Mouse (Mus musculus) kidney, adult 2 months (tissue): Measurements from ENCODE around the gene Nmnat3.

Experiments
- CTCF ChIP-seq: fragments of 200-500 bp; conservative IDR thresholded peaks from 2 replicates; pipeline ENCODE4 v1.5.1; 2011; ENCODE audit warnings: low read depth, mild to moderate bottlenecking, control low read depth, low read length, moderate library complexity, mixed read lengths; ENCODE audit not compliant: insufficient read depth, insufficient read length
- POLR2A ChIP-seq: fragments of 200-500 bp; IDR thresholded peaks from one replicate; pipeline ENCODE4 v1.6.1; 2011; ENCODE audit warnings: low read depth, low read length, control low read depth

DNA sequence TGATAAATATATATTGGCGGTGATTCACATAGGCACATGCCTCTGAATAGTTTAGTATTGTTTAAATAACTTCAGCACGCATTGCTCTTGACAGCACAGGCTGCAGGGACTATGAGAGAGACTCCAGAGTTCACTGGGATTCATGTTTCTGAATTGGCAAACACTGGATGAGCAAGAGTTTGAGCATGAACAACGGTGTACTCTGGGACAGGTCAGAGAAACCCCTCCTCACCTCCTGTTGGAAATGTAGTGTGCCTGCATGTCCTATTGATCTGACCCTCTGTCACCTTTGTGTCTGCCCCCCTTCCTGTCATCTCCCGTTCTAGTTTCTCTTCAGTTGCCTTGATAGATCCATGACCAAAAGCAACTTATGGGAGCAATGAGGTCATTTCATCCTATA is 128.2 kb downstream of the Nmnat3 start:
- TF ChIP-seq CTCF: no peak
- TF ChIP-seq POLR2A: no peak
